Mouse (Mus musculus): ENCODE results near the gene Ccdc80. TPM values are rescaled to one million over a fixed set of nuclear protein-coding genes. Genes with fewer than 3 reads are reported as not detected.
A peak's percentile ranks its signal among the peaks of the same experiment; 100 is the strongest.

Gene Ccdc80
- total and polyA plus RNA-seq, 3 experiments: 0.11 TPM; not detected in 2

DNA sequence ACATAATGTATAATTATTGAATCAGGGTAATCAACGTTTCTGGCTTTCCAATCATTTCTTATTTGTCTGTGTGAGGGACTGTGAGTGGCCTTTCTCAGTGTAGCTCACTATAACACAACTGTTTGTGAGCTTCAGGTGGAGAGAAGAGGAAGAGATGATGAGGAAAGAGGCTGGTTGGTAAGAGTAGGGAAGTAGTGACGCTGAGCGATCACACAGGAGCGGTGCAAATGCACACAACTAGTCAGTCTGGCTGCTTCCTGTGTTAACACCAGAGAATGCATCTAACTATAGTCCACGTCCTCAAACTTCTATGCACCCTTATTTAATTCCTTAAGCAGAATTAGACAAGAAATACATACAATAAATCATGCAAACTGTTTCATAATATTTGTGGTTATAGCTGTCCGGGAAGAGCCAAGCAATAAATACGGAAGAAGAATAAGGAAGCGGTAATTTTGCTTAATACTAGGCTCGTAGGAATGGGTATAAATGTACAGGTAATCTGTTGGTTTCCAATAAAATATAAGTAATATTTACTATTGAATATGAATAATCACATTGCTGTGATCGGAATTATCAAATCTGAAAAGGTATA, 55.4 kb downstream of the Ccdc80 start:
- ATAC-seq (ENCODE audit: extremely low read depth, insufficient number of reproducible peaks, low FRiP score, poor library complexity, severe bottlenecking) (no peak), DNase-seq (ENCODE audit: low spot score) (no peak)
- Histone ChIP-seq H3K4me3 (ENCODE audit: low read depth, low read length) (no peak overlapping the region), H3K4me1 (ENCODE audit: insufficient read depth, low read depth, low read length) (no peaks in the 10 kb centered on the region; the same call in 1 of the 2 replicates), H3K36me3 (replicated peaks) (peaks cover 52% of the 10 kb centered on the region), H3K27me3 (ENCODE audit: insufficient read depth, low read length) (no peaks in the 10 kb centered on the region), H3K9me3 (replicated peaks) (no peaks in the 10 kb centered on the region)
- no peak for TF ChIP-seq CTCF (IDR thresholded peaks at IDR 0.05; ENCODE audit: low read depth, low read length)
- no peak for TF ChIP-seq GATA1 (IDR thresholded peaks at IDR 0.05; ENCODE audit: borderline replicate concordance, low read length)
- TF ChIP-seq TAL1 (conservative IDR thresholded peaks at IDR 0.05; ENCODE audit: low read depth, low read length): no peak
- TF ChIP-seq GATA2 (IDR thresholded peaks at IDR 0.05; ENCODE audit: borderline replicate concordance, low read depth, low read length): no peak
- TF ChIP-seq POLR2AphosphoS5 (IDR thresholded peaks at IDR 0.05; ENCODE audit: insufficient replicate concordance, low read depth, low read length): no peak

DNA sequence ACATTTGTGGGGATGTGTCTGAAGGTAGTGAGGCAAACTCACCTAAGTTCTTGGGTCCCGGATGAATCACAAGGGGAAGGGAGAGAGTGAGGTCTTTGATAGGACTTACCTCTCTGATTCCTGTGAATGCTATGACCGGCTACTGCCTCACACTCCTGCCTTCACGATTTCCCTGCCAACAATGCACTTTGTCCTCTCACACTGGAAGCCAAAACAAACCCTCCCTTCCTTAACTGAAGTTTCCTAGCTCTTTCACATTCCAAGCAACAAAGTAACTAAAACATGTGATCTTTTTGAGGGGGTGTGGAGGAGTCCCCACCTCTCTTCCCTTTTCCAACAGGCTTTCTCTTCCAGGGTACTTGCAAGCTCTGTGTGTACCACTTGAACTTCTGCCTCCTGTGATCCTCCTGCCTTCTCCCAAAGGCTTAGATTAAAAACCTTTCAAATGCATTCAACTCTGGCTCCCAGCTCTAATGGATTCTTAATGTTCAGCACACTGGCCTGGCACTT, 61.6 kb downstream of the Ccdc80 start:
- H3K27me3 ChIP-seq (ENCODE audit: insufficient read depth, low read length): no peaks in the 10 kb centered on the region
- ATAC-seq (ENCODE audit: extremely low read depth, insufficient number of reproducible peaks, low FRiP score, poor library complexity, severe bottlenecking) (no peak), DNase-seq (ENCODE audit: low spot score) (no peak)
- TF ChIP-seq TAL1 (conservative IDR thresholded peaks at IDR 0.05; ENCODE audit: low read depth, low read length) (no peak), POLR2AphosphoS5 (IDR thresholded peaks at IDR 0.05; ENCODE audit: insufficient replicate concordance, low read depth, low read length) (no peak), CTCF (IDR thresholded peaks at IDR 0.05; ENCODE audit: low read depth, low read length) (no peak), GATA1 (IDR thresholded peaks at IDR 0.05; ENCODE audit: borderline replicate concordance, low read length) (no peak), GATA2 (IDR thresholded peaks at IDR 0.05; ENCODE audit: borderline replicate concordance, low read depth, low read length) (no peak)
- peaks cover 16% of the 10 kb centered on the region for H3K36me3 ChIP-seq (replicated peaks)
- no peaks in the 10 kb centered on the region for H3K9me3 ChIP-seq (replicated peaks)
- H3K4me3 ChIP-seq (ENCODE audit: low read depth, low read length): no peak overlapping the region
- H3K4me1 ChIP-seq (ENCODE audit: insufficient read depth, low read depth, low read length): peaks cover 13% of the 10 kb centered on the region

DNA sequence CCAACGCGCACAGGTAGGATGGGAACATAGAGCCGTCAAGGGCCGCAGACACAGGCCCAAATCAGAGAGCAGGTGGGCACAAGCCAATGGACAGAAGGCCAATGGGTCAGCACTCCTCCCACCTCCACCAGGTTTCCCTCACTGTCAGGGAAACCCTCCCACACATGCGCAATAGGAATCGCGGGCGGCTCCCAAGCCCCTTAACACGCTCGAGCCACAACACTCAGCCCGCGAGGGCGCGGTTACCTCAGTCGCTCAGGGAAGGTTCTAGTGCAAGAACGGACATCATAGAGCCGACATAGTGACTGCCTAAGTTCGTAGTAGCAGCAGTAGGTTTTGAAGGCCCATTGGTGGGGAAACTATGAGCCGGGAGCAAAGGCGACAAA, 64.9 kb downstream of the Ccdc80 start:
- Histone ChIP-seq H3K27me3 (ENCODE audit: insufficient read depth, low read length) (no peaks in the 10 kb centered on the region), H3K36me3 (replicated peaks) (peaks cover 6% of the 10 kb centered on the region), H3K4me1 (ENCODE audit: insufficient read depth, low read depth, low read length) (peaks cover 20% of the 10 kb centered on the region), H3K4me3 (ENCODE audit: low read depth, low read length) (peak overlapping the region; percentile 96), H3K9me3 (replicated peaks) (no peaks in the 10 kb centered on the region)
- ATAC-seq (ENCODE audit: extremely low read depth, insufficient number of reproducible peaks, low FRiP score, poor library complexity, severe bottlenecking) (peak; percentile 70), DNase-seq (ENCODE audit: low spot score) (peak; percentile 54)
- no peak for TF ChIP-seq GATA1 (IDR thresholded peaks at IDR 0.05; ENCODE audit: borderline replicate concordance, low read length)
- TF ChIP-seq GATA2 (IDR thresholded peaks at IDR 0.05; ENCODE audit: borderline replicate concordance, low read depth, low read length): no peak
- TF ChIP-seq POLR2AphosphoS5 (IDR thresholded peaks at IDR 0.05; ENCODE audit: insufficient replicate concordance, low read depth, low read length): no peak
- TF ChIP-seq CTCF (IDR thresholded peaks at IDR 0.05; ENCODE audit: low read depth, low read length): no peak
- TF ChIP-seq TAL1 (conservative IDR thresholded peaks at IDR 0.05; ENCODE audit: low read depth, low read length): no peak

DNA sequence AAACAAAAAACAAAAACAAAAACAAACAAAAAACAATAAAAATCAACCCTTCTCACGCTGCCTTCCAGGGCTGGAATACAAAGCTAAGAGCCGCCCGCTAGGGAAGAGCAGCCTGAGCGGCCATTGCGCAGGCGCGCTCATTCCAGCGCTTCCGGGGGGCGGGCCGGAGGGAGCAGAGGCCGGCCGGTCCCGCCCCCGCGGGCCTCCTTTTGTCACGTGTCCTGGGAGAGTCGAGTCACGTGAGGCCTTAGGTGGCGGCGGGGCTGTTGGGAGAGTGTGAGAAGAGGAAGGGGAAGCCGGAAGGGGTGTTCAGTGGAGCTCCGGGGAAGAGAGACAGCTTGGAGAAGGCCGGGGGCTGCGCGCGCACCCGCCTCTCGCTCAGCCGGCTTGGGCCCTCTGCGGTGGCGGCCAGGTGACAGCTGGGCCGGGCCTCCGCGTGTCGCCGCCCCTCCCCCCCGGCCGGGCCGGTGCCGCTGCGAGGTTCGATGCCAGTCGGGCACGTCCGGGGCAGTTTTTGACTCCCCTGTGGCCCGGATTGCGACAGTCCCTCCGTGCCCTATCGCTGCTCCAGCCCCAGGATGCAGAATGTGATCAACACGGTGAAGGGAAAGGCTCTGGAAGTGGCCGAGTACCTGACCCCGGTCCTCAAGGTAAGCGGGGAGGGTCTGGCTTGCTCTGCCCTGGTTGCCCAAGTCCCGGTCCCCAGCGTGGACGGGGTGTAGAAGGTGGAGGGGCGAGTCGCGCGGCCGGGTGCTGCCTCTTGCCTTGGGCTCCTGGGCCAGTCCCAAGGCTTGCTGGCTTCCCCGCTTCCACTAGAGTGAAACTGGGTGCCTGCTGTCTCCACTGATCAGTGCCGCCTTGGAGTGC, 65.6 kb downstream of the Ccdc80 start, which contains the start of the genes Slc35a5 and Atg3:
Gene Slc35a5 (minus strand): TSS at position 185 of the 867 bp plus-strand sequence.
Gene Atg3 (plus strand): TSS at position 264 of the 867 bp plus-strand sequence.
- Histone ChIP-seq H3K9me3 (replicated peaks) (no peaks in the 10 kb centered on the region), H3K27me3 (ENCODE audit: insufficient read depth, low read length) (no peaks in the 10 kb centered on the region), H3K4me1 (ENCODE audit: insufficient read depth, low read depth, low read length) (peaks cover 20% of the 10 kb centered on the region), H3K4me3 (ENCODE audit: low read depth, low read length) (peak within 1 kb of the TSS; percentile 96), H3K36me3 (replicated peaks) (peaks cover 10% of the 10 kb centered on the region)
- DNase-seq (ENCODE audit: low spot score) (peak; percentile 95), ATAC-seq (ENCODE audit: extremely low read depth, insufficient number of reproducible peaks, low FRiP score, poor library complexity, severe bottlenecking) (peak; percentile 88)
- TF ChIP-seq GATA1 (IDR thresholded peaks at IDR 0.05; ENCODE audit: borderline replicate concordance, low read length) (no peak), CTCF (IDR thresholded peaks at IDR 0.05; ENCODE audit: low read depth, low read length) (no peak), POLR2AphosphoS5 (IDR thresholded peaks at IDR 0.05; ENCODE audit: insufficient replicate concordance, low read depth, low read length) (no peak), TAL1 (conservative IDR thresholded peaks at IDR 0.05; ENCODE audit: low read depth, low read length) (no peak), GATA2 (IDR thresholded peaks at IDR 0.05; ENCODE audit: borderline replicate concordance, low read depth, low read length) (no peak)

DNA sequence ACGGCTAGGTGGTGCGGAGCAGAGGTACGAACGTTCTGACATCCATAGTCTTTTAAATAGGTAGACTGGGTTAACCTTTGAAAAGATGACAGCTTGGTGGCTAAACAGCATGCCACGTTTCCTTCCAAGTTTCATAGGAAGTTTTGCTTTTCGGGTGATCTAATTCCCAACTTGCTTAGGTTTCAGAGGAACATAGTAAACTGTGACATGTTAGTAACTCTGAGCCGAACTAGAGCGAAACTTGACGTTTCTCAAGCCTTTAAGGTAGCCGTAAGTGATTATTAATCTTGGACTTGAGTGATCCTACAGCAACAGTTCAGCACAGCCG, 66.2 kb downstream of the Ccdc80 start:
- Histone ChIP-seq H3K4me3 (ENCODE audit: low read depth, low read length) (peak overlapping the region; percentile 96), H3K36me3 (replicated peaks) (peaks cover 12% of the 10 kb centered on the region), H3K9me3 (replicated peaks) (no peaks in the 10 kb centered on the region), H3K4me1 (ENCODE audit: insufficient read depth, low read depth, low read length) (peaks cover 20% of the 10 kb centered on the region), H3K27me3 (ENCODE audit: insufficient read depth, low read length) (no peaks in the 10 kb centered on the region)
- DNase-seq (ENCODE audit: low spot score) (no peak), ATAC-seq (ENCODE audit: extremely low read depth, insufficient number of reproducible peaks, low FRiP score, poor library complexity, severe bottlenecking) (no peak)
- no peak for TF ChIP-seq POLR2AphosphoS5 (IDR thresholded peaks at IDR 0.05; ENCODE audit: insufficient replicate concordance, low read depth, low read length)
- no peak for TF ChIP-seq GATA1 (IDR thresholded peaks at IDR 0.05; ENCODE audit: borderline replicate concordance, low read length)
- TF ChIP-seq GATA2 (IDR thresholded peaks at IDR 0.05; ENCODE audit: borderline replicate concordance, low read depth, low read length): no peak
- TF ChIP-seq CTCF (IDR thresholded peaks at IDR 0.05; ENCODE audit: low read depth, low read length): no peak
- TF ChIP-seq TAL1 (conservative IDR thresholded peaks at IDR 0.05; ENCODE audit: low read depth, low read length): no peak

Other genes starting within 250 kb of the Ccdc80 start
- 0.68 and 1.3 TPM in 2 replicates for gene Cd200r2, start 226.3 kb upstream of the Ccdc80 start, total RNA-seq (2014; fragmentation: Nextera tagmentation)
- gene Cd200r2, start 226.3 kb upstream of the Ccdc80 start, total RNA-seq (2017): 3.4 and 3.9 TPM in 2 replicates
- gene Cd200r2, start 226.3 kb upstream of the Ccdc80 start, polyA plus RNA-seq (2012): not detected in 2 replicates
- 10.5 and 12.6 TPM in 2 replicates for gene Cd200r3, start 149.7 kb upstream of the Ccdc80 start, total RNA-seq (2014; fragmentation: Nextera tagmentation)
- gene Cd200r3, start 149.7 kb upstream of the Ccdc80 start, total RNA-seq (2017): 147 and 159 TPM in 2 replicates
- gene Cd200r3, start 149.7 kb upstream of the Ccdc80 start, polyA plus RNA-seq (2012): 0.06 and 0.11 TPM in 2 replicates
- 10.6 and 11.5 TPM in 2 replicates for gene Slc35a5, start 65.3 kb downstream of the Ccdc80 start, total RNA-seq (2014; fragmentation: Nextera tagmentation)
- gene Slc35a5, start 65.3 kb downstream of the Ccdc80 start, total RNA-seq (2017): 14.1 and 21.9 TPM in 2 replicates
- 0.04 and 0.22 TPM in 2 replicates for gene Slc35a5, start 65.3 kb downstream of the Ccdc80 start, polyA plus RNA-seq (2012)
- 55.5 and 61.7 TPM in 2 replicates for gene Atg3, start 65.4 kb downstream of the Ccdc80 start, total RNA-seq (2014; fragmentation: Nextera tagmentation)
- 43.3 and 49.7 TPM in 2 replicates for gene Atg3, start 65.4 kb downstream of the Ccdc80 start, total RNA-seq (2017)
- gene Atg3, start 65.4 kb downstream of the Ccdc80 start, polyA plus RNA-seq (2012): 12.3 and 12.6 TPM in 2 replicates
- not detected in 2 replicates for gene Btla, start 130.9 kb downstream of the Ccdc80 start, total RNA-seq (2014; fragmentation: Nextera tagmentation)
- 0.12 and 0.22 TPM in 2 replicates for gene Btla, start 130.9 kb downstream of the Ccdc80 start, total RNA-seq (2017)
- gene Btla, start 130.9 kb downstream of the Ccdc80 start, polyA plus RNA-seq (2012): not detected in 2 replicates

Data from G1E (cell line).